Mouse (Mus musculus) thymus, postnatal 4 days (tissue): ENCODE measurements around the gene Tcf23.

Experiments used
- DNase-seq: peaks from one replicate; pipeline ENCODE4 v3.0.0; 2021

The Tcf23 gene

GRCm38 (mm10) chr5:30968416-30968815 lies at the start of gene Tcf23:
TSS of gene Tcf23 (plus strand) at chr5:30968662.
- no peak for DNase-seq

- DNase-seq, result no peak
These were observed 49.8 kb upstream of the Tcf23 start for GRCm38 (mm10) chr5:30918691-30919090.

GRCm38 (mm10) chr5:30919831-30920614 lies 48.4 kb upstream of the Tcf23 start:
- no peak for DNase-seq

- no peak for DNase-seq
These were observed 47.8 kb upstream of the Tcf23 start for GRCm38 (mm10) chr5:30920621-30921020.

GRCm38 (mm10) chr5:30921256-30922033 lies 47.0 kb upstream of the Tcf23 start, which contains the start of gene Khk:
TSS of gene Khk (plus strand) at chr5:30921431.
- peak; percentile 98 for DNase-seq

GRCm38 (mm10) chr5:30922581-30923041 lies 45.9 kb upstream of the Tcf23 start:
- no peak for DNase-seq

GRCm38 (mm10) chr5:30923119-30923518 lies 45.3 kb upstream of the Tcf23 start:
- no peak for DNase-seq

GRCm38 (mm10) chr5:30924614-30925013 lies 43.8 kb upstream of the Tcf23 start:
- DNase-seq, result no peak

- no peak for DNase-seq
These were observed 43.2 kb upstream of the Tcf23 start for GRCm38 (mm10) chr5:30925217-30925616.

- no peak for DNase-seq
These were observed 42.4 kb upstream of the Tcf23 start for GRCm38 (mm10) chr5:30926073-30926472.

GRCm38 (mm10) chr5:30927945-30928529 lies 40.4 kb upstream of the Tcf23 start:
- no peak for DNase-seq

- peak; percentile 80 for DNase-seq
These were observed 38.3 kb upstream of the Tcf23 start for GRCm38 (mm10) chr5:30930121-30930520.

- DNase-seq, result no peak
These were observed 37.6 kb upstream of the Tcf23 start for GRCm38 (mm10) chr5:30930846-30931245.

GRCm38 (mm10) chr5:30931378-30931777 lies 37.1 kb upstream of the Tcf23 start:
- DNase-seq, result no peak

- no peak for DNase-seq
These were observed 34.8 kb upstream of the Tcf23 start for GRCm38 (mm10) chr5:30933705-30934104.

GRCm38 (mm10) chr5:30934725-30935461 lies 33.6 kb upstream of the Tcf23 start:
- no peak for DNase-seq

GRCm38 (mm10) chr5:30943004-30943403 lies 25.5 kb upstream of the Tcf23 start:
- peak; percentile 72 for DNase-seq

- no peak for DNase-seq
These were observed 24.1 kb upstream of the Tcf23 start for GRCm38 (mm10) chr5:30944344-30944743.

GRCm38 (mm10) chr5:30944956-30945781 lies 23.3 kb upstream of the Tcf23 start, which contains the start of gene Cgref1:
TSS of gene Cgref1 (minus strand) at chr5:30945591.
- peak; percentile 66 for DNase-seq

- DNase-seq, result no peak
These were observed 19.8 kb upstream of the Tcf23 start for GRCm38 (mm10) chr5:30948620-30949019.

GRCm38 (mm10) chr5:30949654-30950326 lies 18.7 kb upstream of the Tcf23 start:
- DNase-seq, result peak; percentile 97
